Mouse (Mus musculus) myocyte (in vitro differentiated cells): ENCODE results near the gene Upk3b.

Experiments
- E2F4 ChIP-seq: IDR thresholded peaks from one replicate; pipeline ENCODE4 v1.6.1; 2011; ENCODE audit warnings: mild to moderate bottlenecking, control low read depth, moderate library complexity; ENCODE audit not compliant: insufficient read depth
- MAX ChIP-seq: IDR thresholded peaks from one replicate; pipeline ENCODE4 v1.6.1; 2011; ENCODE audit warnings: low read depth, mild to moderate bottlenecking, control low read depth
- MYOD1 ChIP-seq, 3 experiments: IDR thresholded peaks; one replicate each; pipeline ENCODE4 v1.6.1; 2011; ENCODE audit warnings: control low read depth in 2 of 3, low read depth in 2 of 3, mild to moderate bottlenecking in 2 of 3, moderate library complexity in 1 of 3; ENCODE audit not compliant: insufficient read length in 2 of 3, control insufficient read depth in 1 of 3
- POLR2A ChIP-seq: IDR thresholded peaks from one replicate; pipeline ENCODE4 v1.6.1; 2011; ENCODE audit warnings: low read depth, mild to moderate bottlenecking, control low read depth, moderate library complexity; ENCODE audit not compliant: insufficient read length
- POLR2AphosphoS2 ChIP-seq: IDR thresholded peaks from one replicate; pipeline ENCODE4 v1.6.1; 2011; ENCODE audit warnings: low read depth, control low read depth; ENCODE audit not compliant: insufficient read length
- REST ChIP-seq: IDR thresholded peaks from one replicate; pipeline ENCODE4 v1.6.1; 2011; ENCODE audit warnings: mild to moderate bottlenecking, control low read depth, moderate library complexity; ENCODE audit not compliant: insufficient read depth, insufficient read length
- SRF ChIP-seq: IDR thresholded peaks from one replicate; pipeline ENCODE4 v1.6.1; 2011; ENCODE audit warnings: low read depth; ENCODE audit not compliant: control insufficient read depth, insufficient read length
- TCF12 ChIP-seq: IDR thresholded peaks from one replicate; pipeline ENCODE4 v1.6.1; 2011; ENCODE audit warnings: mild to moderate bottlenecking, control low read depth; ENCODE audit not compliant: poor library complexity, insufficient read depth, severe bottlenecking
- TCF3 ChIP-seq: IDR thresholded peaks from one replicate; pipeline ENCODE4 v1.6.1; 2011; ENCODE audit warnings: low read depth, control low read depth; ENCODE audit not compliant: insufficient read length
- USF1 ChIP-seq: IDR thresholded peaks from one replicate; pipeline ENCODE4 v1.6.1; 2011; ENCODE audit warnings: low read depth, mild to moderate bottlenecking, control low read depth, moderate library complexity

GRCm38 (mm10) chr5:136063920-136064319 lies 25.6 kb downstream of the Upk3b start:
- no peak for TF ChIP-seq POLR2AphosphoS2
- no peak for TF ChIP-seq POLR2A
- no peak for TF ChIP-seq MYOD1 (IDR thresholded peaks at IDR 0.05; ENCODE audit: control insufficient read depth in 1 of 3, insufficient read length in 2 of 3, low read depth in 2 of 3)
- no peak for TF ChIP-seq E2F4
- TF ChIP-seq USF1 = no peak
- TF ChIP-seq TCF12 = no peak
- TF ChIP-seq REST = no peak
- TF ChIP-seq MAX = no peak
- no peak for TF ChIP-seq TCF3
- no peak for TF ChIP-seq SRF
